Mouse (Mus musculus) cerebellum, adult 11 months (tissue): ENCODE data around the gene Smyd1.

ENCODE experiments used
- DNase-seq: peaks from one replicate; pipeline ENCODE4 v3.0.0; 2022

The Smyd1 gene

GRCm38 (mm10) chr6:71258562-71258961 is 63.5 kb downstream of the Smyd1 start:
- no peak for DNase-seq

GRCm38 (mm10) chr6:71257375-71257774 is 64.7 kb downstream of the Smyd1 start:
- DNase-seq: no peak

GRCm38 (mm10) chr6:71256166-71256565 is 65.9 kb downstream of the Smyd1 start:
- no peak for DNase-seq

GRCm38 (mm10) chr6:71254456-71254855 is 67.6 kb downstream of the Smyd1 start:
- no peak for DNase-seq

GRCm38 (mm10) chr6:71250951-71251350 is 71.1 kb downstream of the Smyd1 start:
- DNase-seq: no peak

- DNase-seq: no peak
Observed at GRCm38 (mm10) chr6:71249615-71250014, 72.4 kb downstream of the Smyd1 start.

GRCm38 (mm10) chr6:71248420-71248819 is 73.6 kb downstream of the Smyd1 start:
- DNase-seq: no peak

- DNase-seq: no peak
Observed at GRCm38 (mm10) chr6:71243258-71243657, 78.8 kb downstream of the Smyd1 start.

GRCm38 (mm10) chr6:71242811-71243210 is 79.2 kb downstream of the Smyd1 start:
- DNase-seq: no peak

GRCm38 (mm10) chr6:71240831-71241230 is 81.2 kb downstream of the Smyd1 start:
- DNase-seq: no peak

GRCm38 (mm10) chr6:71239069-71239750 is 82.8 kb downstream of the Smyd1 start:
- no peak for DNase-seq

- no peak for DNase-seq
Observed at GRCm38 (mm10) chr6:71237031-71237431, 85.0 kb downstream of the Smyd1 start.

- no peak for DNase-seq
Observed at GRCm38 (mm10) chr6:71236506-71236905, 85.5 kb downstream of the Smyd1 start.

- DNase-seq: no peak
Observed at GRCm38 (mm10) chr6:71235944-71236343, 86.1 kb downstream of the Smyd1 start.

GRCm38 (mm10) chr6:71235121-71235520 is 86.9 kb downstream of the Smyd1 start:
- DNase-seq: no peak

GRCm38 (mm10) chr6:71227157-71227770 is 94.8 kb downstream of the Smyd1 start:
- DNase-seq: no peak

- DNase-seq: no peak
Observed at GRCm38 (mm10) chr6:71226544-71226943, 95.5 kb downstream of the Smyd1 start.

- DNase-seq: no peak
Observed at GRCm38 (mm10) chr6:71224184-71224943, 97.7 kb downstream of the Smyd1 start.

GRCm38 (mm10) chr6:71221501-71221900 is 100.5 kb downstream of the Smyd1 start:
- no peak for DNase-seq

- DNase-seq: no peak
Observed at GRCm38 (mm10) chr6:71212471-71212870, 109.6 kb downstream of the Smyd1 start.

GRCm38 (mm10) chr6:71211917-71212316 is 110.1 kb downstream of the Smyd1 start:
- DNase-seq: no peak

GRCm38 (mm10) chr6:71208691-71209090 is 113.3 kb downstream of the Smyd1 start:
- DNase-seq: no peak

- DNase-seq: no peak
Observed at GRCm38 (mm10) chr6:71204166-71204565, 117.9 kb downstream of the Smyd1 start.

GRCm38 (mm10) chr6:71203674-71204073 is 118.4 kb downstream of the Smyd1 start:
- DNase-seq: no peak
